Mouse (Mus musculus): Measurements from ENCODE around the gene Prdm15. TPM values are rescaled to one million over a fixed set of nuclear protein-coding genes. Genes with fewer than 3 reads are reported as not detected.

Prdm15 gene
- total RNA-seq, 2 experiments from 2014 or later = 5.4 to 6.0 TPM

- peak; percentile 82 to 86 for DNase-seq
Measured at GRCm38 (mm10) chr16:97751884-97752283, 99.8 kb downstream of the Prdm15 start.

- no peak for DNase-seq
Measured at GRCm38 (mm10) chr16:97748421-97748820, 103.2 kb downstream of the Prdm15 start.

Small RNA genes within 50 kb of the gene (microRNA-seq; reads per million reads assigned to microRNA genes)
- 0 to 0.38 reads per million in 2 experiments for gene Mir6964

Other genes starting within 250 kb of the Prdm15 start
- under 1 TPM in 1 of 2 experiments, not detected in 1; 0.95 TPM for gene Tmprss2, start 240.7 kb downstream of the Prdm15 start, total RNA-seq (2021)
- under 1 TPM; 0.10 to 0.44 TPM for gene Ripk4, start 88.1 kb downstream of the Prdm15 start, total RNA-seq (2021)
- gene C2cd2, start 110.7 kb upstream of the Prdm15 start, total RNA-seq (2021) = 10 to 100 TPM; 27.0 to 29.6 TPM
- gene Zbtb21, start 110.8 kb upstream of the Prdm15 start, total RNA-seq (2021) = 10 to 100 TPM; 10.9 to 11.4 TPM
- gene B230307C23Rik, start 145.5 kb upstream of the Prdm15 start, total RNA-seq (2021) = 1 to 10 TPM; 3.4 to 6.6 TPM
- 1 to 10 TPM; 2.2 to 2.8 TPM for gene A630089N07Rik, start 230.6 kb upstream of the Prdm15 start, total RNA-seq (2021)

Measured in heart, adult 18-20 months (tissue).